In the genomic region with DNA sequence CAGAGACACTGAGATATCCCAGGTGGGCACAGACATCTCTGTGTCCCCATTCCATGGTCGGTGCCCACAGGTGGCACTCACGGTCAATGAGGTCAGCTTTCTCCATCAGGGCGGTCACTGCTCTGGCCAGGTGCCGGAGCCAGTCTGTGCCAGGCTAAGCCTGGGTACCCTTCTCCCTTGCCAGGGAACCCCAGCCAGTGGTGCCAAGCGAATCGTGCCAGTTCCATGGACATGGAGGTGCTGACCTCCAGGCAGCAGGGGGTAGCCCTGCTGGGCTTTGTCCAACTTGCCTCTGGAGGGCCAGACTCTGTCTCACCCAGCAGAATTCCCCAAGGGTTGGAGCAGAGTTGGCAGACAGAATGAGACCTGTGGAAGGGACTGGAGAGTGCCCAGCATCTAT, we compare ENCODE assay signal across 18 mouse cellular contexts. TPM values are rescaled to one million over a fixed set of nuclear protein-coding genes. Genes with fewer than 3 reads are reported as not detected.
A peak's percentile ranks its signal among the peaks of the same experiment; 100 is the strongest.
DNase-seq lines count a peak whose midpoint lies in the region; ATAC-seq and TF ChIP-seq lines count a peak whose summit lies in the region.
"Had no signal": no experiment of that assay in that cellular context is flagged by ENCODE, and none has a peak within 500 bp of the region (broad histone marks: within the 10 kb centered on the region; RNA-seq: fewer than 3 reads in every experiment).

No protein-coding gene starts in this region.

- intact Hi-C loops in heart, postnatal 10 days (cut with DNase I) = no loop called here

- 66% methylated on average over 6 of the region's 6 CpGs for WGBS in kidney, adult 2 months

- H3K27me3 ChIP-seq in kidney, adult 2 months (replicated peaks; ENCODE audit: control insufficient read depth, insufficient read depth, low read length) = no peaks in the 10 kb centered on the region; the same call in 1 of the 2 replicates
- H3K27me3 ChIP-seq: forebrain, embryonic 15.5 days had no signal

- H3K4me3 ChIP-seq in kidney, adult 2 months (ENCODE audit: insufficient read depth, low read depth, low read length) = no peak overlapping the region
- H3K4me3 ChIP-seq: forebrain, embryonic 15.5 days; limb, embryonic 15.5 days had no signal

- H3K36me3 ChIP-seq in kidney, adult 2 months (ENCODE audit: control insufficient read depth, insufficient read depth, low read length) = no peaks in the 10 kb centered on the region
- H3K36me3 ChIP-seq: forebrain, embryonic 15.5 days; limb, embryonic 15.5 days had no signal

- no peak for ATAC-seq in cerebellum, adult (ENCODE audit: insufficient number of reproducible peaks, low FRiP score, low TSS enrichment)
- ATAC-seq: activated CD4-positive, CD25-positive, alpha-beta regulatory T cell, adult 4 months; forebrain, embryonic 15.5 days; inflammation-experienced regulatory T-cells, adult 6 months had no signal

- no peaks in the 10 kb centered on the region for H3K4me1 ChIP-seq in kidney, adult 2 months (ENCODE audit: control insufficient read depth, insufficient read depth, low read length)

- H3K27ac ChIP-seq in kidney, adult 2 months (ENCODE audit: insufficient read depth, low read depth, low read length) = no peak overlapping the region
- H3K27ac ChIP-seq: forebrain, embryonic 15.5 days; limb, embryonic 15.5 days had no signal

- TF ChIP-seq CTCF in kidney, adult 2 months (conservative IDR thresholded peaks at IDR 0.05; ENCODE audit: insufficient read depth, insufficient read length, low read depth, low read length) = no peak

- TF ChIP-seq POLR2A in kidney, adult 2 months (IDR thresholded peaks at IDR 0.05; ENCODE audit: low read depth, low read length) = no peak

- DNase-seq in cerebellum, adult 11-12 months = peak; percentile 83
- DNase-seq in kidney, adult 2 months = peak; percentile 41
- DNase-seq in kidney, postnatal 4 days = no peak
- peak; percentile 49 for DNase-seq in brain, adult 2 months (ENCODE audit: low read depth, low spot score)
- peak; percentile 53 to 66 for DNase-seq in heart, postnatal 10 days
- no peak for DNase-seq in spleen, adult 12 weeks (ENCODE audit: low spot score)
- DNase-seq in layer of hippocampus, adult 18-20 months (ENCODE audit: low spot score in 2 of 2) = no peak
- DNase-seq: gastrocnemius, postnatal 36 days; right cerebral cortex, postnatal 25 days; thymus, postnatal 25 days had no signal

RNA-seq across cellular contexts. Expression of a gene that starts 4.6 kb away (rescaled TPM):
- 4.0 and 4.6 TPM in 2 replicates for polyA plus RNA-seq in kidney, adult 2 months (2012; rRNA removed)
- 10 to 100 TPM; 34.3 to 36.2 TPM for total RNA-seq in heart, postnatal 10 days (2021)
- 100 to 1,000 TPM; 280 to 316 TPM for total RNA-seq in layer of hippocampus, adult 18-20 months (2021)
- total RNA-seq: megakaryocyte-erythroid progenitor cell, adult 5-6 weeks; MEL; neutrophil, adult 5-6 weeks had no signal

Comparison
In these comparisons a context has a peak if more than half of its experiments do, and no peak if none do; other contexts are left out.
1. DNase-seq: peak in cerebellum, adult 11-12 months (single experiment), kidney, adult 2 months (single experiment), brain, adult 2 months (single experiment) and heart, postnatal 10 days (2 of 2); none in kidney, postnatal 4 days (0 of 2), spleen, adult 12 weeks (single experiment) and layer of hippocampus, adult 18-20 months (0 of 2).
2. RNA of a gene that starts 4.6 kb away (total RNA-seq): 280 to 316 TPM in layer of hippocampus, adult 18-20 months; 34.3 to 36.2 TPM in heart, postnatal 10 days; every median in the first group is over 4 times any median in the second.